ENCODE assay signal across 8 mouse cellular contexts in genomic region chrX:161716865-161717763, GRCm38 (mm10). TPM values are rescaled to one million over a fixed set of nuclear protein-coding genes. Genes with fewer than 3 reads are reported as not detected.
DNase-seq lines count a peak whose midpoint lies in the region; ATAC-seq and TF ChIP-seq lines count a peak whose summit lies in the region.

Gene Rai2 (plus strand): TSS chrX:161717069.

- peak; percentile 72 for ATAC-seq in forebrain, embryonic 16.5 days
- ATAC-seq in hematopoietic stem cell, adult 5-6 weeks (replicated peaks in 1 of 2; ENCODE audit: insufficient read depth in 1 of 2, low FRiP score in 2 of 2, low TSS enrichment in 1 of 2, low read depth in 1 of 2, poor library complexity in 2 of 2, severe bottlenecking in 2 of 2): peak; percentile 57 to 63; a peak in 2 of 4 replicates
- peak; percentile 50; the same call in 1 of the 2 replicates for ATAC-seq in megakaryocyte-erythroid progenitor cell, adult 5-6 weeks (replicated peaks; ENCODE audit: low FRiP score, low TSS enrichment, poor library complexity, severe bottlenecking)
- peak; percentile 84 for ATAC-seq in stomach, postnatal 0 days (ENCODE audit: low FRiP score, low TSS enrichment)

- intact Hi-C loops in left cerebral cortex, postnatal 14 days (cut with DNase I): loop anchor here (5.0 to 10.0 kb wide), 2 partner anchors 70 to 312 kb away; no protein-coding TSS in a partner anchor

- peak within 1 kb of the TSS; percentile 78 for H3K9ac ChIP-seq in forebrain, embryonic 16.5 days (replicated peaks; ENCODE audit: low read depth, low read length)
- H3K9ac ChIP-seq in stomach, postnatal 0 days (ENCODE audit: low read length): peak within 1 kb of the TSS; percentile 64

- H3K4me3 ChIP-seq in forebrain, embryonic 16.5 days (replicated peaks; ENCODE audit: low read length): peak within 1 kb of the TSS; percentile 61
- peak within 1 kb of the TSS; percentile 51 for H3K4me3 ChIP-seq in stomach, postnatal 0 days (ENCODE audit: low read depth, low read length)

- no peaks in the 10 kb centered on the region; the same call in 1 of the 2 replicates for H3K27me3 ChIP-seq in forebrain, embryonic 16.5 days (replicated peaks; ENCODE audit: control insufficient read depth, insufficient read depth, low read length)
- no peaks in the 10 kb centered on the region for H3K27me3 ChIP-seq in stomach, postnatal 0 days (ENCODE audit: control insufficient read depth, insufficient read depth, low read length)

- peak within 1 kb of the TSS; percentile 83 for H3K27ac ChIP-seq in forebrain, embryonic 16.5 days (ENCODE audit: low read length)
- peak within 1 kb of the TSS; percentile 70; the same call in 1 of the 2 replicates for H3K27ac ChIP-seq in stomach, postnatal 0 days (replicated peaks)

- DNase-seq in cerebellum, postnatal 10 days: peak; percentile 79 to 88
- DNase-seq in cerebellum, adult 9-10 months: no peak
- peak; percentile 73 to 81 for DNase-seq in adrenal gland, postnatal 36 days
- DNase-seq in left cerebral cortex, postnatal 14 days (ENCODE audit: low spot score in 2 of 2): peak in 1 of 2 experiments; percentile 8
- peak; percentile 57 for DNase-seq in stomach, postnatal 0 days (ENCODE audit: low spot score)

- WGBS in forebrain, embryonic 16.5 days: 24% methylated on average over 50 of the region's 79 CpGs
- whole genome bisulfite sequencing in stomach, postnatal 0 days: 11% methylated on average over 18 of the region's 79 CpGs

- 0 out of 2 replicates have a peak, but pooled peaks have one; percentile 10 for TF ChIP-seq CTCF in stomach, postnatal 0 days (IDR thresholded peaks at IDR 0.05; ENCODE audit: low read depth)

- peak within 1 kb of the TSS; percentile 60 for H3K4me2 ChIP-seq in forebrain, embryonic 16.5 days (ENCODE audit: low read length)
- peak within 1 kb of the TSS; percentile 69 for H3K4me2 ChIP-seq in stomach, postnatal 0 days (replicated peaks; ENCODE audit: low read depth)

- H3K9me3 ChIP-seq in forebrain, embryonic 16.5 days (ENCODE audit: control insufficient read depth, low read length): no peaks in the 10 kb centered on the region
- no peaks in the 10 kb centered on the region for H3K9me3 ChIP-seq in stomach, postnatal 0 days (ENCODE audit: control insufficient read depth, low read length)

- H3K4me1 ChIP-seq in forebrain, embryonic 16.5 days (replicated peaks; ENCODE audit: control insufficient read depth, insufficient read depth, low read length): peaks cover 4% of the 10 kb centered on the region
- no peaks in the 10 kb centered on the region for H3K4me1 ChIP-seq in stomach, postnatal 0 days (replicated peaks; ENCODE audit: control insufficient read depth, insufficient read depth)

- no peak for TF ChIP-seq EP300 in stomach, postnatal 0 days (optimal IDR thresholded peaks at IDR 0.05)

- H3K36me3 ChIP-seq in forebrain, embryonic 16.5 days (ENCODE audit: control insufficient read depth, insufficient read depth): no peaks in the 10 kb centered on the region
- H3K36me3 ChIP-seq in stomach, postnatal 0 days (ENCODE audit: control insufficient read depth, insufficient read depth, low read length): no peaks in the 10 kb centered on the region

RNA-seq across cellular contexts. Expression of gene Rai2, which starts in this region (rescaled TPM):
- total RNA-seq in adrenal gland, postnatal 36 days (2021): 10 to 100 TPM; 18.5 to 27.6 TPM
- 16.9 and 17.1 TPM in 2 replicates for polyA plus RNA-seq in forebrain, embryonic 16.5 days (2015; fragmentation: Nextera tagmentation; extraction: Ambion mirVana)
- total RNA-seq in hematopoietic stem cell, adult 5-6 weeks (2017): 0.40 TPM in 1 of 2 replicates, not detected in the other
- total RNA-seq in left cerebral cortex, postnatal 14 days (2021): 10 to 100 TPM; 10.7 to 12.2 TPM
- not detected in 2 replicates for total RNA-seq in megakaryocyte-erythroid progenitor cell, adult 5-6 weeks (2014; fragmentation: Nextera tagmentation)
- total RNA-seq in megakaryocyte-erythroid progenitor cell, adult 5-6 weeks (2017): not detected in 2 replicates
- polyA plus RNA-seq in stomach, postnatal 0 days (2015; fragmentation: Nextera tagmentation; extraction: Ambion mirVana): 4.6 TPM in 2 replicates

Comparison
In these comparisons a context has a peak if more than half of its experiments do, and no peak if none do; other contexts are left out.
1. Peak in ATAC-seq in hematopoietic stem cell, adult 5-6 weeks; RNA of the gene not detected or under 1 TPM.
2. Peak in ATAC-seq in megakaryocyte-erythroid progenitor cell, adult 5-6 weeks; RNA of the gene not detected or under 1 TPM.